Mouse (Mus musculus) stomach, embryonic 16.5 days (tissue): ENCODE data around the gene Sim2. TPM values are rescaled to one million over a fixed set of nuclear protein-coding genes. Genes with fewer than 3 reads are reported as not detected.

ENCODE experiments used
- ATAC-seq: fragments of 200-750 bp; cut with Nextera tagmentation; 2 replicates; pipeline ENCODE4 v1.8.0; 2017; ENCODE audit warnings: moderate number of reproducible peaks, moderate TSS enrichment; ENCODE audit not compliant: insufficient read depth, low FRiP score
- H3K27ac ChIP-seq: fragments of 300-500 bp; sonication (generic); 2 replicates; pipeline ENCODE4 v1.5.1; 2014; ENCODE audit warnings: low read length
- H3K27me3 ChIP-seq: fragments of 300-500 bp; sonication (generic); 2 replicates; pipeline ENCODE4 v1.6.1; 2014; ENCODE audit warnings: low read length, control low read depth, mixed read lengths; ENCODE audit not compliant: control insufficient read depth, insufficient read depth
- H3K36me3 ChIP-seq: fragments of 300-500 bp; sonication (generic); 2 replicates; pipeline ENCODE4 v1.6.1; 2014; ENCODE audit warnings: low read length; ENCODE audit not compliant: control insufficient read depth, insufficient read depth
- H3K4me1 ChIP-seq: fragments of 300-500 bp; sonication (generic); 2 replicates; pipeline ENCODE4 v1.6.1; 2014; ENCODE audit warnings: low read length, control low read depth, mixed read lengths; ENCODE audit not compliant: control insufficient read depth, insufficient read depth
- H3K4me2 ChIP-seq: fragments of 300-500 bp; sonication (generic); 2 replicates; pipeline ENCODE4 v1.6.1; 2014; ENCODE audit warnings: low read depth, low read length, mixed read lengths
- H3K4me3 ChIP-seq: fragments of 300-500 bp; sonication (generic); replicated peaks from 2 replicates; pipeline ENCODE4 v1.5.1; 2014; ENCODE audit warnings: mild to moderate bottlenecking, low read length
- H3K9ac ChIP-seq: fragments of 300-500 bp; sonication (generic); 2 replicates; pipeline ENCODE4 v1.6.1; 2014; ENCODE audit warnings: low read length
- H3K9me3 ChIP-seq: fragments of 300-500 bp; sonication (generic); replicated peaks from 2 replicates; pipeline ENCODE4 v1.6.1; 2016; ENCODE audit warnings: low read length, control low read depth; ENCODE audit not compliant: control insufficient read depth
- WGBS: fragments of 180-500 bp; shearing (Covaris S2); extraction: QIAGEN DNeasy Blood & Tissue Kit; methylation state at CpG from one replicate; pipeline ENCODE4 v1.1.7; 2014; 5-methylcytosine and 5-hydroxymethylcytosine counted together
- microRNA-seq: library from miRNA; unstranded; fragments of <30 nt; microRNA quantifications from one replicate; pipeline ENCODE4, GENCODE M21; 2016
- polyA plus RNA-seq: library from polyadenylated mRNA; unstranded; fragments of >200 nt; fragmentation: Nextera tagmentation; extraction: Ambion mirVana; gene quantifications from 2 replicates; pipeline ENCODE4 v1.2.1, GENCODE M21; 2015

Gene Sim2
- polyA plus RNA-seq, 1 experiment from 2014 or later = 0.17 TPM

- Histone ChIP-seq H3K36me3 (no peaks in the 10 kb centered on the region), H3K9me3 (no peaks in the 10 kb centered on the region), H3K27ac (no peak overlapping the region), H3K4me3 (no peak overlapping the region), H3K4me1 (peaks cover 11% of the 10 kb centered on the region; the same call in 1 of the 2 replicates), H3K27me3 (no peaks in the 10 kb centered on the region), H3K9ac (no peak overlapping the region), H3K4me2 (no peak overlapping the region)
- WGBS = 85% methylated on average over 16 of the region's 16 CpGs
- no peak for ATAC-seq
Measured at GRCm38 (mm10) chr16:94168655-94169545, 84.2 kb downstream of the Sim2 start.

- Histone ChIP-seq H3K4me1 (no peaks in the 10 kb centered on the region; the same call in 1 of the 2 replicates), H3K9me3 (no peaks in the 10 kb centered on the region), H3K36me3 (no peaks in the 10 kb centered on the region), H3K4me3 (no peak overlapping the region), H3K27me3 (no peaks in the 10 kb centered on the region), H3K9ac (no peak overlapping the region), H3K27ac (no peak overlapping the region), H3K4me2 (no peak overlapping the region)
- ATAC-seq = no peak
- WGBS = 55% methylated on average over 4 of the region's 4 CpGs
Measured at GRCm38 (mm10) chr16:94170218-94170617, 85.5 kb downstream of the Sim2 start.

- no peak for ATAC-seq
- Histone ChIP-seq H3K27me3 (no peaks in the 10 kb centered on the region), H3K9ac (no peak overlapping the region), H3K36me3 (no peaks in the 10 kb centered on the region), H3K4me3 (no peak overlapping the region), H3K27ac (no peak overlapping the region), H3K9me3 (no peaks in the 10 kb centered on the region), H3K4me1 (no peaks in the 10 kb centered on the region; the same call in 1 of the 2 replicates), H3K4me2 (no peak overlapping the region)
- 79% methylated on average over 1 of the region's 1 CpGs for WGBS
Measured at GRCm38 (mm10) chr16:94173361-94173760, 88.6 kb downstream of the Sim2 start.

- Histone ChIP-seq H3K4me2 (no peak overlapping the region), H3K4me3 (no peak overlapping the region), H3K9ac (no peak overlapping the region), H3K36me3 (no peaks in the 10 kb centered on the region), H3K9me3 (no peaks in the 10 kb centered on the region), H3K27me3 (no peaks in the 10 kb centered on the region), H3K4me1 (no peaks in the 10 kb centered on the region; the same call in 1 of the 2 replicates), H3K27ac (no peak overlapping the region)
- 72% methylated on average over 7 of the region's 7 CpGs for WGBS
- ATAC-seq = no peak
Measured at GRCm38 (mm10) chr16:94175366-94175986, 90.7 kb downstream of the Sim2 start.

Small RNAs within 50 kb of the gene (microRNA-seq; reads per million reads assigned to microRNA genes)
- not detected for gene Gm23062

Other genes with a start within 250 kb of the Sim2 start
- gene Chaf1b, start 201.0 kb upstream of the Sim2 start, polyA plus RNA-seq = 42.9 and 45.8 TPM in 2 replicates
- 0.14 TPM in 1 of 2 replicates, not detected in the other for gene Cldn14, start 76.1 kb upstream of the Sim2 start, polyA plus RNA-seq
- gene Hlcs, start 228.6 kb downstream of the Sim2 start, polyA plus RNA-seq = 10.2 and 10.3 TPM in 2 replicates
- 7.0 and 8.3 TPM in 2 replicates for gene Ripply3, start 243.5 kb downstream of the Sim2 start, polyA plus RNA-seq